Mouse (Mus musculus) bone marrow macrophage, adult 2 months (primary cell): ENCODE data around the gene A730061H03Rik.

ENCODE experiments used
- CTCF ChIP-seq: IDR thresholded peaks from 2 replicates; pipeline ENCODE4 v1.5.1; 2012; ENCODE audit warnings: low read depth, mild to moderate bottlenecking, low read length, moderate library complexity
- POLR2A ChIP-seq: IDR thresholded peaks from 2 replicates; pipeline ENCODE4 v1.6.1; 2012; ENCODE audit warnings: mild to moderate bottlenecking, low read depth, low read length, borderline replicate concordance

DNA sequence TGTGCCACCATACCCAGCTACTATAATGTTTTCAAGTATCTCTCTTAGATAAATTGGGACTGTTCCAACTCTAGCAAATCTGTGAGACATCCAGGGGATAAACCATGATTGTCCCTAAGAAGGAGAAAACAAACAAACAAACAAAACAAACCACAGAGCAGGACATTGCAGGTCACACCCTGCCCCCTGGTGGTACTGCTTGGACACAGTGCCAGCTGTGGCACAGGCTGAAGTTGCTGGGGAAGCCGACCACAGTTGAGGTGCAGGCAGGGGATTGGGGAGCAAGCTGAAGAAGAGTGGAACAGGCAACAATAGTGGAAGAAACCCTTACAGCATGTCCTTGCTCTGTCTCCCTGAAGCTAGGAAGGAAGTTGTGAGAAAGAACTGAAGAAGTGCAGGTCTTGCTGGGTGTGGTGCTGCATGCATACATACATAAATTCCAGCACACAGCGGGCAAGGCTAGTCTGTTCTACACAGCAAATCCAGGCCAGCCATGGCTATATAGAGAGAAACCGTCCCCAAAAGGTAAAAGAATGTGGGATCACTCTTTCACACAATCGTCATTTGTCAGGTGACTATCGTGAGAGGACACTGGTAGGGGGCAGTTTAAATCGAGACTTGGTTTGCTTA, 24.0 kb downstream of the A730061H03Rik start:
- peak; percentile 66 for TF ChIP-seq CTCF
- TF ChIP-seq POLR2A, result no peak
